Mouse (Mus musculus): ENCODE data around the gene E330017A01Rik.
"Not testable (repeated sequence)": the region's sequence is repeated elsewhere in the genome, so short reads cannot be mapped to it uniquely, and the experiment has no call there.

The E330017A01Rik gene

DNA sequence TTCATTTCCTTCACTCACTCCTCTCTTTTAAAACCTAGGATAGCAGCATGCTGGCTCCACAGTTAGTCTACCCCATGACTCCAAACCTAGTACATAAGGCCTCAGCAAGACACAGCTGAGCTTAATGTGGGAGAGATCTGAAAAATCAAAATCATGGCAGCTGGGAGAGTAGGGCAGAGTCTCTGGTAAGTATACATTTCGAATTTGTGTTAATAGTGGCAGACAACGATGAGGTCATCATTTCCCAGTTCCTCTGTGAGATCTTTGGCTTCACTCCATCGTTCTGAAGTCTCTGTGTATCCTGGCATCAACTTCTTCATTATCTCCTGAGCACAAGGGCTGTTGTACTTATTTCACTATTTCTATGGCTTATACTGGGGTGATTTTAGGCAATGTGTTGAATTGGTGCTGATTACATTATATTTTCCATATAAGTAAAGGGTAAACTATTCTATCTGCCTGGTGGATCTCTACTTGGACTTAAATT, at the start of gene E330017A01Rik:
E330017A01Rik (minus strand) TSS at position 51 of the 487 bp plus-strand sequence.
- DNase-seq (ENCODE audit: low read depth, low spot score): no peak

DNA sequence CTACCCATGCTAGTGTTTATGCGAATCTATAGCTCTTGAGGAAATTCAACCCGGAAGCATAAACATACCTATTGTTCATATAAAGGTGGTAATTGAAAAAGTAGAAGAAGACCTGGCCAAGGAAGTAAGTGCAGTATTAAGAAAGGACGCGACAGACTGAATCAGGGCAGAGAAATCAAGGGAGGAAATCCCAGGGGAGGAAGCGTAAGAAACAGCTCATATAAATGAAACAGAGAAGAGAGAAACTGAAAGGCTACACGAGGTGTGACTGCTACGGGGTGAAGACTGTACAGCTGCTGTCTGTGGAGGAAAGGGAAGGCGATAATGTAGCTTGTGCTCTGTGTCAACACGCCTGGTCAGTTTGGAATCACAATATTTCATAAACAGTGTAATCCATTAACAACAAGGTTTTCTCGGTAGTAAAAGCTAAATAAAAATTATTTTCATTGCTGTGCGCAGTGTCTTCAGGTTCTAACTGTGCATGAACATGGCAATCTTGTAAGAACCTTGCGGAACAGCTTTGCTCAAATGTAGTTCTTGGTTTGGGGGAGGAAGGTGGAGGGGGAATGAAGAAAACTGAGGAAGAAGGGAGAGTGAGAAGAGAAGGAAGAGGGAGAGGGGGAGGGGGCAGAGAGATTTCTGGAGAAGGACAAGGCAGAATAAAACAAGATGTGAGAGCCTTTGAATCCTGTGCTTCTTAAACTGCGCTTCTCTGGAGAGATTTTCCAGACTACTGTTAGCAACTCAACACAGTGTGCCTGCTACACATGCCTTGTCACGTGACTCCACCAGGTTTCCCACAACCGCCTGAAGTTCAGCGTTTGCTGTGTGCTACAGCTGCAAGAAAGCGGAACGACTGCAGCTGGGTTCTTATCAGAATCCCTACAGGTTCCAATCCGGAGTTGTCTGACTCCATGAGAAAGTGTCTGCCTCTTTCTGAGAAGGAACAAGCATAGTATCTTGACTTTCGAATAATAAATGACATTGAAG, 47.3 kb upstream of the E330017A01Rik start:
- DNase-seq (ENCODE audit: low read depth, low spot score): peak; percentile 45

DNA sequence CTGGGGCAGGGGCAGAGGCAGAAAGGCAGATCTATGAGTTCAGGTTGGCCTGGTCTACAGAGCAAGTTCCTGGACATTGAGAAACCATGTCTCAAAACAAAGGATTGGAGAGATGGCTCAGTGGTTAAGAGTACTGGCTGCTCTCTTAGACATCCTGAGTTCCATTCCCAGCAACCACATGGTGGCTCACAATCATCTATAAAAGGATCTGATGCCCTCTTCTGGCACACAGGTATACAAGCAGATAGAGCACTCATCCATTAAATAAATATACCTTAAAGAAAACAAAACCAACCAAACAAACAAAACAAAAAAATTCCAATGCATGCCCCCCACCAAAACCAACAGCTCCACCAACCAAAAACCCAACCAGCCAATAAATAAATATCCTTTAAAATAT, 46.0 kb upstream of the E330017A01Rik start:
- DNase-seq (ENCODE audit: low read depth, low spot score): no peak

DNA sequence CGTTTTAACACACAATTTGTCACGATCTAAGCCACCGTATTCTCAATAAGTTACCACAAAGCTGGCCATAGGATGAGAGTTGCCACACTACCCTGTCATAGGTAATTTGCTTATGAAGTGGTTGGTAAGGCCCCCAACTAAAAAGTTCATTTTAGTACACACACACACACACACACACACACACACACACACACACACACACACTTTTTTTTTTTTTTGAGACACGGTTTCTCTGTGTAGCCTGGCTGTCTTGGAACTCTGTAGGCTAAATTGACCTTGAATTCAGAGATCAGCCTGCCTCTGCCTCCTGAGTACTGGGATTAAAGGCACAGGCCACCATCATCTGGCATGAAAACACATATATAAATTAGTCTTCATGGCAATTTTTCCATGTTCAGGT, 45.4 kb upstream of the E330017A01Rik start:
- DNase-seq (ENCODE audit: low read depth, low spot score): no peak

DNA sequence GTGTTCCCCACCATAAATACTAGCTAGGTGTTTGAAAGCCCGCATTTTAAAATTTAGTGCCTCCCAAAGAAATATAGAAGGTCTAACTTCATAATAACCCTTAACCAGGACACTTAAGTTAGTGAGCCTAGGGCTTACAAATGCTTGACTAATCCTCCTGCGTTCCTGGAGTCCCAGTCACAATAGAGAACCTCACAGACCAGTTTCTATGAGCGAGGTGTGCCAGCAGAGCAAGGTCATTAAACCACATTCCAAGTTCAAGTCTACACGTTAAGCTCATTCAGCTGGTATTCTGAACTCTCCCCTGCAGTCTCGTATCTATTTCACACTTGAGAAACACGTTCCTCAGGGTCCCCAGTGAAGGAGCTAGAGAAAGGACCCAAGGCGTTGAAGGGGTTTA, 44.3 kb upstream of the E330017A01Rik start:
- DNase-seq (ENCODE audit: low read depth, low spot score): no peak

DNA sequence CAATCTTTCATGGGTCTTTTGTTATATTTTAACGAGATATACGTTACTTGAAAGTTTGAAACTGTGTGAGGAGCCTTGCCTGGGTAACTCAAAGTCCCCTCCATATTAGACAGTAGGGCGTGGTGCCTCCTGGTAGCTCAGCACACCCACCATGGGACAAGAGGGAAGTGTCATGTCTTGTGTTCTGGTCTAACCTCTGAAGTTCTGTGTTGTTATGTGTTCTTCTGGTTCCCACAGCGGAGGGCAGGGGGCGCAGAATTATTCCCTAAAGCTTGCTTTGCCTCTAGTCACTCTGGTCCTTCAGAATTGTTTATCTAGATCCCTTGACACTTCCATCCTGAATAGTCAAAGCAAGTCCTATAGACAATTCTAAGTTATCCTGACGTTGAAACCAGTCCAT, 43.5 kb upstream of the E330017A01Rik start:
- no peak for DNase-seq (ENCODE audit: low read depth, low spot score)

DNA sequence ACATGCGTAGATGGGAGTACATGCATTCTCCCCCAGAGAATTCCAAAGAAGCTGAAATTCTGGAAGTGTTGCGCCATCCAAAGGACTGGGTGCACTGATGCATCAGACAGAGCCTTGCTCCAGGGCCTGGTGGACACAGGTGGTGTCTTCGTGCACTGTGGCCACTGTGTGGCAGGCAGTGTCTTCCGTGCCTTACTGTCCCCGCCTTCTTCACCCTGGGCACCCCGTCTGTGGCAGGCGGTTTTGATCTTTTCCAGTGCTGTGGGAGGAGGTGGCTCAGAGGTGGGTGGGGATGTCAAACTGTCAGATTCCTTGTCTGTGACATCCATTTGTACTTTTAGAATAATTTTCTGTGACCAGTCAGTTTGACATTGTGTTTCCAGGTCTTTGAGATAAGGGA, 40.1 kb upstream of the E330017A01Rik start:
- DNase-seq (ENCODE audit: low read depth, low spot score): peak; percentile 46

DNA sequence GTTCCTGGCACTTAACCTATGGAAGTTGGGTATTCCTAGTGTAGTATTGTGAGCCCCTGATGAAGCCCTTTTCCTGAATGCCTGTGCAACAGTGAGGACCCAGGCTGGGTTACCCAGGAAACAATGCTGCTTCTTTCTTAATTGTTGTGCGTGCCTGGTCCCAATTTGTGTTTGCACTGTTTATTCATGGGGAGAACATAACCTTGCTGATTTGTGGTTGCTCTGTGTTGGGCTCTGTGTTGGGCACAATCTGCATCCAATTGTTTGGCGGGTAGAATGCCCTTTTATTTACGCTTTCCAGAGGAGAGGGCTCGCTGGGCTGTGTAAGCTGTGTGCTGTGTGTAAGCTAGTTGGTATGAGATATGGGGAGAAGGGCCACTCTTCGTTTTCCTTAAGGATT, 39.0 kb upstream of the E330017A01Rik start:
- peak; percentile 85 for DNase-seq (ENCODE audit: low read depth, low spot score)

DNA sequence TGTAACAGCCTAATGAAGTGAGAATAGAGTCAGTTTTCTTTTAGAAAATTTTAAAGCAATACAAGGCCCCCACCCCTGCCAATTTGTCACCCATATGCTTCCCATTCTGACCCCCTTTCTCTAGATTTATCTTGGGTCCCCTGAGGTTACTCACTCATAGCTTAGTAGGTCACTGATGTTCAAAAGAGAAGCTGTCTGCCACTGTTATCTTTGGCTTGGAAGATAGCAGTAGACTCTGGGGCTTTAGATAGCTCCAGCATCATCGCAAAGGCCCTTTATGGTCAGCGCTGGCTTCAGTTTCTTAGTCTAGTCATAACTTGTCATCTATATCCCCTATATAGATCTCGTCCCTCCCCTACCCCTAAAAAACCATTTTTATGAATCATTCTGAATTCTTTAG, 38.1 kb upstream of the E330017A01Rik start:
- DNase-seq (ENCODE audit: low read depth, low spot score): no peak

DNA sequence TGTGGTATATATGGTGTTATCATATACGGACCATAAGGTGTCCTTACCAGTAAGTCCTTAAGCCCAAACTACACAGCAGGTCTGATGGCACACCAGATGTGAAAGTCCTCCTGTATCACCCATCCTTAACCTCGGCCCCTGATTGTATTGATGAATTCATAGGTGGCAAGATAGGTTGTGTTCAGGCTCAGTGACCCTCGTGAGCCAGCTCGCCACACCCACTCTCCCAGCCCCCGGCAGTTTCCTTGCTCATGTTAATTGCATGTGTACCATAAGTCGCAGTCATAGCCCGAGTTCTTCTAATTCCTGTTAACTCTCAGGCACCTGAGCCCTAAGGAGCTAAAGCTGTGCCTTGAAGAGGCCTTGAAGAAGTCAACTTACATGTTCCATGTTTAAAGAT, 37.6 kb upstream of the E330017A01Rik start:
- DNase-seq (ENCODE audit: low read depth, low spot score): no peak

DNA sequence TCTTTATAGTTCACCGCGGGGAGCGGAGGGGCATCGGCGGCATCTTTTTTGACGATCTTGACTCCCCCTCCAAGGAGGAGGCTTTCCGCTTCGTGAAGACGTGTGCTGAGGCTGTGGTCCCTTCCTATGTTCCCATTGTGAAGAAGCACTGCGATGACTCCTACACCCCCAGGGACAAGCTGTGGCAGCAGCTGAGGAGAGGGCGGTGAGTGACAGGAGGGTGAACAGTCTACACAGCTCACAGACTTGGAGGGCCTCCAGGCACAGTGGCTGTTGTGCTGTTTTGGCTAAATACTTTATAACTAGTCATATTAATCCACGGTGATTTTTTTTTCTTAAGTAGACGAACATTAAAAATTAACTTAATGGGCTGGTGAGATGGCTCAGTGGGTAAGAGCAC, 36.7 kb upstream of the E330017A01Rik start:
- peak; percentile 82 for DNase-seq (ENCODE audit: low read depth, low spot score)

DNA sequence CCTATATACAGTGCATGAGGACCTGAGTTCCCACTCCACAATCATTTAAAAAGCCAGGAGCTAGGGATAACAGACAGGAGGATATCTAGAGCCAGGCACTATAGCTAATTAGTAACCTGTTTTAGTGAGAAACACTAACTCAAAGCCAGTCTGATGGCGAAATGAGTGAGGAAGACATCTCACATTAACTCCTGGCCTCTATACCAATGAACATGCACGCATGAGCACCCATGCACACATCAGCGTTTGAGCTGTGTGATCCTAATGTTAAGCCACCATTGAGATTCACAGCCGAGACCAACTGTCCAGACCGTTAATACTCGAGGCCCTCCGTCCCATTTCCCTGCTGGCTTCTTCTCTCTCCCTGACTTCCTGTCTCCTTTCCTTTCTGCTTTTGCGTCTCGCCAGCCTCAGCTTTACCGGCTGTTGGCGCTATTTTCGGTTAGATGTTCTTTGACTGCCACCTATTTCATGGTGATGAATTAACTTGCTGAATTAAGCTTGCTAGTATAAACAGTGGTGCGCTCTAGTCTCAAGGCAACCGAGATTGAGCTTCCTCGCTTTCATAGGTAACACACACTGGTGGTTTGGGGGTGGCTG, 35.4 kb upstream of the E330017A01Rik start:
- DNase-seq (ENCODE audit: low read depth, low spot score): no peak

DNA sequence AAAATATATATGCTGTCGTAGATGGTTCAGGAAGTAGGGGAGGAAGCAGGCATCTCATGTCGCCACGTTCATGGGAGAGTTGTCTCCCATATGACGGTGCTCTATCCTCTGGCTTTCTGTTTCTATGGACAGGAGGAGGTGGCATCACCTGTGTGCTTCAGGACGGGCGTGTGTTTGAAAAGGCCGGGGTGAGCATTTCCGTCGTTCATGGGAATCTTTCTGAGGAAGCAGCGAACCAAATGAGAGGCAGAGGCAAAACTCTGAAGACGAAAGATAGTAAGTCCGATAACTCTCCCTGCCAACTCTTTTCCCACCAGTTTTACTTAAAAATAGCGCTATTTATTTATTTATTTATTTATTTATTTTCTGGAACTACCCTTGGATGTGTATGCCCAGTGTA, 33.9 kb upstream of the E330017A01Rik start:
- no peak for DNase-seq (ENCODE audit: low read depth, low spot score)

DNA sequence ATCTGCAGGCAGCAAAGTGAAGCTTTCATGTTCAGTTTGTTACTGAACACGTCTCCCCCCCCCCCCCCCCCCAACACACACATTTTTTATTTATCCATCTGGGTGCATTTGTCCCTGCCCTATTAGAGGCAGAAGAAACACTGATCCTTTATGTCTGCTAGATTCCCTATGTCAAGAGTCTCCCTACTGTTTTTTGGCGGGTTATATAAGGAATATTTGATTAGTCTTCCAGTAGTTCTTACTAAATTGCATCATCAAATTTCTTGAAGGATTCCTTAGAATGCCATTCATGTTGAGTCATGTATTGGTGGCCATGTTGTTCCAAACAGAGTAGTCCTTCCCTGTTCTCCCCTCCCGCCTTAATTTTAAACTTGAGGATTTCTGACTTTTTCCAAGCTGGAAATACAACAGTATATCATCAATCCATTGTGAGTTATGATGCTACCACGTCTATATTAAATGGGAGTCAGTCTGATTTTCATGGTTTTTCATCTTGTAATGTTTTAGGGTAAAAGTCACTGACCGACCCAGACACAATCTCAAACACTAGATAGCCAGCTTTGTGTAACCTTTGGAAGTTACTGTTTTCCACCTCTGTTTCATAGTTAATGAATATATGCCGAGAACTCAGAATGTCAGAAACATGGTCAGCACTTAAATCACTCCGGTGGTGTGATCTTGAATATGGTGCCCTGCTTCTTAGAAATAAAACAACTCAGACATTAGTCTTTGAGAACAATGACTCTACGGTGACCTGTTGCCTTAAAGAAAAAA, 32.9 kb upstream of the E330017A01Rik start:
- DNase-seq (ENCODE audit: low read depth, low spot score): no peak

DNA sequence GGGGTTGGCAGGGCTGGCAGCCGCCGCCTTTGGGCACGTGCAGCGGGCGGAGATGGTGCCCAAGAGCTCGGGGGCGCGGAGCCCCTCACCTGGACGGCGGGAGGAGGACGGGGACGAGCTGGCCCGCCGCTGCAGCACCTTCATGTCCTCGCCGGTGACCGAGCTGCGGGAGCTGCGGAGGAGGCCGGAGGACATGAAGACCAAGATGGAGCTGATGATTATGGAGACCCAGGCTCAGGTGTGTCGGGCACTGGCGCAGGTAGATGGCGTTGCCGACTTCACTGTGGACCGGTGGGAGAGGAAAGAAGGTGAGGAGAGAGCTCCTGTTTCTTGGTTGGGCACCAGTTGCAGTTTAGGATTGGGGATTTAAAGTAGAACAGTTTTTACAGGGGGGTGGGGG, 32.1 kb upstream of the E330017A01Rik start:
- peak; percentile 63 for DNase-seq (ENCODE audit: low read depth, low spot score)

DNA sequence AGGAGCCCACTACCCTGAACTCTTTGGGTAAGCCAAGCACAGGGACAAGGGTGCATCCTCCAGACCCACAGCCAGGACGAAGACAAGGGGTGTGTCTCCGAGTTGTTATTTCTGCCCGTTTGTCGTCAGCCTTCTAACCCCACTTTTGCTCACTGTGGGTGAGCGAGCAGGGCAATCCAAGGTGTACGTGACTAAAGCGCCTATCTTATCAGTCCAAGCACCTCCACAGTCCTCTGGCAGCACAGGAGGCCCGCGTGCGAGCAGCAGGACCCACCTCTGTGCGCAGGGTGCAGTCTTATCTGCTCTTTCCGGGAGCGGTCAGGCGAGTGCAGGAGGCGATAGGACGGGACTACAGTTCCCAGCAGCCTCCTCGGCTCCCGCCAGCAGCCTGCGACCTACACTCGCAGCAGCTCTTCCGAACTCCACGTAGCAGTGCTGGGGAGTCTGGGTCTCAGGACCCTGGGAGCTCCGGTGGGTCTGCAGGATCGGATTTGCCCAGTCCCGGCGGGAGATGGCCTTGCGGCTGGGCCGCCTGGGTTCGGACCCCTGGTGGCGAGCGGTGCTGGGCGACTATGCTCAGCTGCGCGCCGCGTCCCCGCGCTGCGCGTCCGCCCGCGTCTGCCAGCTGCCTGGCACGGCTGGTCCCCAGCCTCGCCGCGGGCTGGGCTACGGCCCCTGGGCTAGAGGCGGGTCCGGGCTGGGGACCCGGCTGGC, 31.5 kb upstream of the E330017A01Rik start, which contains the start of gene Cpox:
Cpox (plus strand) TSS at position 376 of the 714 bp plus-strand sequence.
- peak; percentile 96 for DNase-seq (ENCODE audit: low read depth, low spot score)

DNA sequence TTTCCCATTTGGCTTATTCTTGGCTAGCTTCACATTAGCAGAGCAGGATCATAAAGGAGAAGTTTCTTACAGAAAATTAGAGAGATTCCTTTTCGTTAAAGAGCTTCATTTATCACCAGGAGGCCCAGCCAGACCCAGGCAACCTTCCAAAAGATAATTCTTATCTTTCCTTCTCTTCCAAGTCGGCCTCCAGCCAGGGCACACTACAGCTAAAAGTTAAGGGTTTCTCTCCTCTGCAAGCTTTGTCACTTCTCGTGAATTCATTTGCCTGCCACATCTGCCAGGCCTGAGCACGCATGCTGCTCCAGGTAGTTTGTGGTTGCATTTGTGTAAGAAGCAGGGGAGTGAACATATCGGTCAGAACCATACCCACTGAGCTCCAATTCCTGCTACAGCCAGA, 30.7 kb upstream of the E330017A01Rik start:
- no peak for DNase-seq (ENCODE audit: low read depth, low spot score)

DNA sequence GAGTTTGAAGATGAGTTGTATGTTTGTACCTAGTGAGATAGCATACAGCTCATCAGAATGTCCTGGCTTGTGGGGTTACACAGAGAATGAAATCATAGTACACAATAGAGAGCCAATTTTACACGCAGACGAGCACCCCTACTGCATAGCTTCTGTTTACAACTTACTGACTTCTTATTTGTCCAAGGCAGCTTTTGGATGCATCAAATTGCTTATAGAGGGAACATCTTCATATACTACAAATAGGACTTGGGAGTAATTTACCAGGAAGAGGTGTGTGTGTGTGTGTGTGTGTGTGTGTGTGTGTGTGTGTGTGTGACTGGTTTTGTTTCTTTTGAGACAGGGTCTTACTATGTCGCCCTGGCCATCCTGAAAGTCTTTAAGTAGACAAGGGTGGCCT, 30.0 kb upstream of the E330017A01Rik start:
- no peak for DNase-seq (ENCODE audit: low read depth, low spot score)

DNA sequence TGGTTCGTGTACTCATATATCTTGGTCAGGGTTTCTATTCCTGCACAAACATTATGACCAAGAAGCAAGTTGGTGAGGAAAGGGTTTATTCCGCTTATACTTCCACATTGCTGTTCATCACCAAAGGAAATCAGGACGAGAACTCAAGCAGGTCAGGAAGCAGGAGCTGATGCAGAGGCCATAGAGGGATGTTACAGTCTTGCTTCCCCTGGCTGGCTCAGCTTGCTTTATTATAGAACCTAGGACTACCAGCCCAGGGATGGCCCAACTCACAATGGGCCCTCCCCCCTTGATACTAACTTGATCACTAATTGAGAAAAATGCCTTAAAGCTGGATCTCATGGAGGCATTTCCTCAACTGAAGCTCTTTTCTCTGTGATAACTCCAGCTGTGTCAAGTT, 28.1 kb upstream of the E330017A01Rik start:
- not testable (repeated sequence) for DNase-seq (ENCODE audit: low read depth, low spot score)

DNA sequence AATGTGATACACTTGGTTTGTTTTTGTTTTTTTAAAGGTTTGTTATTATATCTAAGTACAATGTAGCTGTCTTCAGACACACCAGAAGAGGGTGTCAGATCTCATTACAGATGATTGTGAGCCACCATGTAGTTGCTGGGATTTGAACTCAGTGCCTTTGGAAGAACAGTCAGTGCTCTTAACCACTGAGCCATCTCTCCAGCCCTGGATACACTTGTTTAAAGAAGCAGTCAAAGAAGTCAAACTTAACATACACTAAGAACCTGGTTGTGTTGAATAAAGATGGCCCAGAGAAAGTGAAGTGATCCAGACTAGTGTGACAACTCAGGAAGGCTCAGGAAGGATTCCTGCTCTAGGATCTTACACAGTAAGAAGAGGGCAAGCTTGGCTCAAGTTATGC, 26.6 kb upstream of the E330017A01Rik start:
- not testable (repeated sequence) for DNase-seq (ENCODE audit: low read depth, low spot score)

DNA sequence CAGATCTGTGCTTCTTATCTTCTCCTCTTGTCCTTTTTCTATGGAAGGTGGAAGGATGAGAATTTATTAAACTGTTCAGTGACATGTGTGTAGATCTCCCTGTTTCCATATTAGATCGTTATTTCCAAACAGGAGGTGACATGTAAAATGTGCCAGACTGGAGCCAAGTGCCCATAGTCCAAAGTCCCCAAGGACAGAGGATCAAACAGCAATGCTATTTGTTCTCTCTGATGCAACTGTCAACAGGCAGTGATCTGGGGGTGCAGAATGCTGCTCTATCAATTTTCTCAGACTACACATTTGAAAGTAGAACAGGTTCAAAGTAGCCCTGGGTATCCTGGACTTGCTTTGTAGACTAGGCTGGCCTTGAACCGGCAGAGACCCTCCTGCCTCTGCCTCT, 25.3 kb upstream of the E330017A01Rik start:
- DNase-seq (ENCODE audit: low read depth, low spot score): no peak

Measured in brain, adult 2 months (tissue).